Mouse (Mus musculus): Measurements from ENCODE around the gene Knop1. TPM values are rescaled to one million over a fixed set of nuclear protein-coding genes. Genes with fewer than 3 reads are reported as not detected.

The Knop1 gene
- polyA plus RNA-seq, 1 experiment: 37.0 TPM

GRCm38 (mm10) chr7:118813592-118813991 lies 42.5 kb downstream of the Knop1 start:
- DNase-seq (ENCODE audit: low read depth): no peak
- TF ChIP-seq CTCF (IDR thresholded peaks at IDR 0.05; ENCODE audit: borderline replicate concordance, extremely low read depth, insufficient read depth, insufficient read length) (no peak), POLR2A (IDR thresholded peaks at IDR 0.05; ENCODE audit: borderline replicate concordance, extremely low read depth, insufficient read depth, insufficient read length, poor library complexity, severe bottlenecking) (no peak)

- TF ChIP-seq POLR2A (IDR thresholded peaks at IDR 0.05; ENCODE audit: borderline replicate concordance, extremely low read depth, insufficient read depth, insufficient read length, poor library complexity, severe bottlenecking): no peak
- no peak for TF ChIP-seq CTCF (IDR thresholded peaks at IDR 0.05; ENCODE audit: borderline replicate concordance, extremely low read depth, insufficient read depth, insufficient read length)
- no peak for DNase-seq (ENCODE audit: low read depth)
Measured at GRCm38 (mm10) chr7:118811407-118812106, 44.5 kb downstream of the Knop1 start.

- peak; percentile 34 for DNase-seq (ENCODE audit: low read depth)
- TF ChIP-seq CTCF (IDR thresholded peaks at IDR 0.05; ENCODE audit: borderline replicate concordance, extremely low read depth, insufficient read depth, insufficient read length): no peak
- TF ChIP-seq POLR2A (IDR thresholded peaks at IDR 0.05; ENCODE audit: borderline replicate concordance, extremely low read depth, insufficient read depth, insufficient read length, poor library complexity, severe bottlenecking): no peak
Measured at GRCm38 (mm10) chr7:118807899-118808298, 48.2 kb downstream of the Knop1 start.

- TF ChIP-seq POLR2A (IDR thresholded peaks at IDR 0.05; ENCODE audit: borderline replicate concordance, extremely low read depth, insufficient read depth, insufficient read length, poor library complexity, severe bottlenecking) (no peak), CTCF (IDR thresholded peaks at IDR 0.05; ENCODE audit: borderline replicate concordance, extremely low read depth, insufficient read depth, insufficient read length) (no peak)
- peak; percentile 34 for DNase-seq (ENCODE audit: low read depth)
Measured at GRCm38 (mm10) chr7:118806631-118807411, 49.2 kb downstream of the Knop1 start.

- DNase-seq (ENCODE audit: low read depth): no peak
- no peak for TF ChIP-seq CTCF (IDR thresholded peaks at IDR 0.05; ENCODE audit: borderline replicate concordance, extremely low read depth, insufficient read depth, insufficient read length)
- no peak for TF ChIP-seq POLR2A (IDR thresholded peaks at IDR 0.05; ENCODE audit: borderline replicate concordance, extremely low read depth, insufficient read depth, insufficient read length, poor library complexity, severe bottlenecking)
Measured at GRCm38 (mm10) chr7:118803425-118803824, 52.6 kb downstream of the Knop1 start.

- no peak for TF ChIP-seq POLR2A (IDR thresholded peaks at IDR 0.05; ENCODE audit: borderline replicate concordance, extremely low read depth, insufficient read depth, insufficient read length, poor library complexity, severe bottlenecking)
- no peak for TF ChIP-seq CTCF (IDR thresholded peaks at IDR 0.05; ENCODE audit: borderline replicate concordance, extremely low read depth, insufficient read depth, insufficient read length)
- DNase-seq (ENCODE audit: low read depth): no peak
Measured at GRCm38 (mm10) chr7:118801791-118802190, 54.3 kb downstream of the Knop1 start.

- DNase-seq (ENCODE audit: low read depth): no peak
- TF ChIP-seq CTCF (IDR thresholded peaks at IDR 0.05; ENCODE audit: borderline replicate concordance, extremely low read depth, insufficient read depth, insufficient read length) (no peak), POLR2A (IDR thresholded peaks at IDR 0.05; ENCODE audit: borderline replicate concordance, extremely low read depth, insufficient read depth, insufficient read length, poor library complexity, severe bottlenecking) (no peak)
Measured at GRCm38 (mm10) chr7:118800112-118800734, 55.8 kb downstream of the Knop1 start.

GRCm38 (mm10) chr7:118798105-118798570 lies 57.9 kb downstream of the Knop1 start:
- DNase-seq (ENCODE audit: low read depth): no peak
- TF ChIP-seq POLR2A (IDR thresholded peaks at IDR 0.05; ENCODE audit: borderline replicate concordance, extremely low read depth, insufficient read depth, insufficient read length, poor library complexity, severe bottlenecking) (no peak), CTCF (IDR thresholded peaks at IDR 0.05; ENCODE audit: borderline replicate concordance, extremely low read depth, insufficient read depth, insufficient read length) (no peak)

GRCm38 (mm10) chr7:118797600-118797999 lies 58.5 kb downstream of the Knop1 start:
- DNase-seq (ENCODE audit: low read depth): no peak
- no peak for TF ChIP-seq POLR2A (IDR thresholded peaks at IDR 0.05; ENCODE audit: borderline replicate concordance, extremely low read depth, insufficient read depth, insufficient read length, poor library complexity, severe bottlenecking)
- no peak for TF ChIP-seq CTCF (IDR thresholded peaks at IDR 0.05; ENCODE audit: borderline replicate concordance, extremely low read depth, insufficient read depth, insufficient read length)

GRCm38 (mm10) chr7:118796838-118797237 lies 59.2 kb downstream of the Knop1 start:
- DNase-seq (ENCODE audit: low read depth): no peak
- TF ChIP-seq POLR2A (IDR thresholded peaks at IDR 0.05; ENCODE audit: borderline replicate concordance, extremely low read depth, insufficient read depth, insufficient read length, poor library complexity, severe bottlenecking): no peak
- no peak for TF ChIP-seq CTCF (IDR thresholded peaks at IDR 0.05; ENCODE audit: borderline replicate concordance, extremely low read depth, insufficient read depth, insufficient read length)

- DNase-seq (ENCODE audit: low read depth): no peak
- TF ChIP-seq CTCF (IDR thresholded peaks at IDR 0.05; ENCODE audit: borderline replicate concordance, extremely low read depth, insufficient read depth, insufficient read length) (no peak), POLR2A (IDR thresholded peaks at IDR 0.05; ENCODE audit: borderline replicate concordance, extremely low read depth, insufficient read depth, insufficient read length, poor library complexity, severe bottlenecking) (no peak)
Measured at GRCm38 (mm10) chr7:118795779-118796178, 60.3 kb downstream of the Knop1 start.

All from brain, embryonic 14.5 days (tissue).